Mouse (Mus musculus) brain, embryonic 18.5 days (tissue): Measurements from ENCODE around the gene Caln1.
"Not testable (repeated sequence)": the region's sequence is repeated elsewhere in the genome, so short reads cannot be mapped to it uniquely, and the experiment has no call there.

Experiments used
- DNase-seq: peaks from one replicate; pipeline ENCODE4 v3.0.0-alpha.2; 2012; ENCODE audit warnings: low read depth, low spot score

Gene Caln1

DNA sequence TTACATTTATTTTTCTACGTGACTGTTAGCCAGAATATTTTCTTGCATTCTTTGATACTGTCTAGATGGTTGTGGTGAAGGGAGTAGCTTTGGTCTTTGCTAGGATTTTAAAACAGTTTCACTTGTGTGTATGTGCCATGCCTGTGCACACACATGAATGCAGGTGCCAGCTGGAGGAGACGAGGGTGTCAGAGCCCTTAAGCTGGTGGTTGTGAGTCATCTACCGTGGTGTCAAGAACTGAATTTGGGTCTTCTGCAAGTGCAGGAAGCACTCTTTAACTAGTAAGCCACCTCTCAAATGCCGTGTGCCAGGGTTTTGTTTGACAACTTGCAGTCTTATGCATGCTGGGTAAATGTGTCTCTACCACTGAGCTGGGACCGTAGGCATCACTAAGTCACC is 178.2 kb downstream of the Caln1 start:
- DNase-seq: no peak

DNA sequence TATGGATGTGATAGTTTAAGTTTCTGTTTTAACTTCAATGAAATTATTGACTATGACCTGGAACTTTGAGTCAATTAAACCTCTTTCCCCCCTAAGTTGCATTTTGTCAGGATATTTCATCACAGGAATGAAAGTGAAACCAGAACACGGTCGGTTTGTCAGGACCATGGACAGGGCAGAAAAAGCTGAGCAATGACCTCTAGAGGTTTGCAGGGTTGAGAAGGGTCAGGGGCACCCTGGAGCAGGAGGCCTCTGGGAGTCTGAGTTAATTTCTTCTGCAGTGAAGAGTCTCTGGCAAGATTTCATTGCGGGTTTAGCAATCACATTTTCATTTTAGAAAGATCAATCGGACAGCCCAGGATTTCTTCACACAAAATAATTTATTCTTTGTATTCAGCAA is 184.7 kb downstream of the Caln1 start:
- no peak for DNase-seq

DNA sequence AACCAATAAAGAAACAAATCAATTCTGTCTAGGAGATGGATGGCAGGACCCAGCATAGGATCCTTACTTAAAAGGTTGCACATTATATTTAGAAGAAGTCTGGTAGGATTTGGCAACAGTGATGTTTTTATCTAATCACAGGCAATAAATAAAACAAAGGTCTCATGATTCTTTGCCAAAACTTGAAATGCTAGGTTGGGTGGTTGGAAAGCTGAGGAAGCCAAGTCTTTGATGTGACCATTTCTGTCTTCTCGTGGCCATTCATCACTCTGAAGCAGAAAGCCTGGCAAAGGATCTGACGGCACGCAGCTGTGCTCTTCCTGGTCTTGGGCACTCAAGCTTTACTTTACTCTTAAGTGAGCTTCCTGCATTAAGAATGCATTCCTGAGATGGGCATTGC is 193.9 kb downstream of the Caln1 start:
- DNase-seq: no peak

DNA sequence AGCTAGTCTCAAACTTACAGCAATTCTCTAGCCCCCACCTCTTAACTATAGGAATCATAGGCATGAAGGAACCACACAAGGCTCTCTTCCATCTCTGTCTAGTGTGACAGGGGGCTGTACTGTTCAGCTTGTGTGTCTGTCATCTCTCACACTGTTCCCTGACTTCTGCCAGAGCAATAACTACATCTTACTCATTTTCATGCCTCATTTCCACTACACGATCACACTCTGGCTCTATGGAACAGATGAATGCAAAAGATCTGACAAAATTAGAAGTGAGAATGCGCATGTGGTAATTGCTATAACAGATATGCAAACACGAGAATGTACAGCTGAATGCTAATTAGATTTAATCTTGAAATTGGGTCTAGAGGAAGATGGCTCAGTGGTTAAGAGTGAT is 196.7 kb downstream of the Caln1 start:
- peak; percentile 56 for DNase-seq

DNA sequence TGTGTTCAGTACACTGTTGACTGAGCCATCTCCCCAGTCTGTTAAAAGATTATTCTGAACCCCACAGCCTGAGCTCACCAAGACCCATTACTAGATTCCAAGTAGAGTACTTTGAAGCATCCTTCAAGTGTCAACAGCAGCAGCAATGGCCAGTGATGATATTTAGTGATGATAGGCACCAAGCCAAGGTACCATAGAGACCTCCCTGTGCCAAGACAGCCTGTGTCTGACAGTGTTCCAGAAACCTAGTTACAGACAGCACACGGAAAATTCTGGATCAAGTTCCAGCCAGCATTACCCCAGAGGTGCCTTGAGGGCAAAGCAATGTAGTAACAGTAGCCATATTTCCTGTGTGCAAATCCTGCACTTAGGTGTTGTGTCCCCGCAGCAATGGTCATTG is 208.3 kb downstream of the Caln1 start:
- no peak for DNase-seq

DNA sequence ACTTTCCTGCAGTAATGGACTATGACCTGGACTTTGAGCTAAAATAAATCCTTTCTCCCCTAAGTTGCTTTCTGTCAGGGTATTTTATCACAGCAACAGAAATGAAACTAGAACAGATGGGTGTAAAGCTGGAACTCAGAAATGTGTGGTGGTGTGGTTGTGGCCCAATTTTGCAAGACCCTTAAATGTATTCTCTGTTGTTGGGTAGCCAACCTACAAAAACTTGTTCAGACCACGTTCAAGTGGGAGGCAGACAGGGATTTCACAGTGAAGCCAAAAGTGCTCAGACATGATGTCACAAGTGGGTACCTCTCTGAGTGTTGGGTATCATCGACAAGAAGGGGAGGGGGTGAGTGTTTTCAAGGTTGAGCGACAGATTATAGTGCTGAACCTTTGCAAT is 214.8 kb downstream of the Caln1 start:
- no peak for DNase-seq

DNA sequence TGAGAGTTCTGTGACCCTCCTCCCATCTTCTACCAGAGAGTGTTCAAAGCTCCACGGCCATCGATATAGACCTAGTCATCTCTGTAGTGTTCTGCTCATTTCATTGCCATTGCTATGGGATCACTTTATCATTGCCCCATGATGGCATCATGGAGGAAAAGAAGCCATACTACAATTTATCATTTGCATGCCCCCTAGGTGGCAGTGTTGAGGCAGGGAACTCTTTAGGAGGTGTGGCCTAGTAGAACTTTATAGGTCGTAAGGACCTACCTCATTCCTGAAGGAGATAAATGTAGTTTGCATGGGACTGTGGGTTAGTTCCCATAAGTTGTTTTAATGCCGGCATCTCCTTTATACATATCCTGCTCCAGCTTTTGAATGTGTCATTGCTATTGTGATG is 217.0 kb downstream of the Caln1 start:
- DNase-seq: no peak

DNA sequence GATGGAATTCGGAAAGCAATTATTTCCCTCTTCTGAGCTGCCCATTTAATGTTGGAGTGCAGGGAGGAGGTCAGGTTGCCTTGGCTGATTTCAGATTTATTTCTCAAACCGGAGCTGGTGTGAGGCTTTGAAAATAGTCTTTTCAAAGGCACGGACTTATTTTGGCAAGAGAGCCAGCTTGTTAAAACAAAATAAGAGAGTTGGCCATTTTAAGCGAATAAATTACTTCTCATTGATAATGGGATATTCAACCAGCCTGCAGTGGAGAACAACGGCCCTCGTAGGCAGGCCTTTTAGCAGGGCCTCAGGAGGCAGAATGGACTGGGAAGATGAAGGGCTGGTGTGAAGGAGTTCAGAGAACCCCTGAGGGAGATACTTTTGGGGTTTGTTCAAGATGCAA is 227.3 kb downstream of the Caln1 start:
- DNase-seq: no peak

DNA sequence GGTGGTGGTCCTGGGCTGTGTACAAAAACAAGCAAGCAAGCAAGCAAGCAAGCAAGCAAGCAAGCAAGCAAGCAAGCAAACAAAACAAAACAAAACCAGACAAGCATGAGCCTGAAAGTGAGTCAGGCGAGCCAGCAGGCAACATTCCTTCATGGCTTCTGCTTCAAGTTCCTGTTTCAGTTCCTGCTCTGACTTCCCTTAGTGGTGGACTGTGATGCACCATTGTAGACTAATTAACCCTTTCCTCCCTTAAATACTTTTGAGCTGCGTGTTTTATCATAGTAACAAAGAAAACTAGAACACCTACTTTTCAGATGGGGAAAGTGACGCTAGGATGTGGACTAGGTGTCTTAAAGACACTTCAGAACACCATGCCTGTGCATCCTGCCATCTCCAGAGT is 244.4 kb downstream of the Caln1 start:
- DNase-seq: no peak

DNA sequence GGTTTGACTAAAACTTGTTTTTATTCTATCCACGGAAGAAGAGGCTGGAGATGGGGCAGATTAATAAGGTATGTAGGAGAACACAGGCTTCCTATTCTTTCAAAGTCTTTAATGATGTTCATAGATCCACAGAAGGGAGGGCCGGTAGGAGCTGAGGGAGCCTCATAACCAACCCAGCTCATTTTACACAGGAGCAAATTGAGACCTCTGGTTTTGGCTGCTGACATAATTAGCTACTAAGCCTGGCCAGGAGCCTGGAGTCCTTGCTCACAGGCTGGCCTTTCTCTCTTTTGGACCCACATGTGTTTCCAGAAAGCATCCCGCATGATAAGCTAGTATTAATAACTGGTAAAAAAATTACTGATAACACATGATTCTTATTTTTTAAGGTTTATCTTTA is 245.0 kb downstream of the Caln1 start:
- DNase-seq: no peak

DNA sequence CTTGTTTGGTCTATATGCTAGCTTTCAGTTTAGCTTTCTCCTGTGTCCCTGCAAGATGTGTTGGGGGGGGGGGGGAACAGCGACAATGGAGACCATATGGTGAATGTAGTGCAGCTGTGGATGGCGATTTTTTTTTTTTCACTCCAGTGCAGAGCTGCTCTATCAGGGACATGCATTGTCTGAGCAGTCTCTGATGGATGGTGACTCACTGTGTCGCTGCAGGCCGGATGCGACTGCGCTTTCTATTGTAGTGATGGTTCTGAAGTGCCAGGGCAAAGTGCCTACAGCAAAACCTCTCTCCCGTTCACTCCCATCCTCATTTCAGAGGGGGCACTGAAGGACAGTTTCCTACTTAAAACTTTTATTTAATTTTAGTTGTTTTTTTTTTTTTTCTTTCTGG is 250.8 kb downstream of the Caln1 start:
- no peak for DNase-seq

DNA sequence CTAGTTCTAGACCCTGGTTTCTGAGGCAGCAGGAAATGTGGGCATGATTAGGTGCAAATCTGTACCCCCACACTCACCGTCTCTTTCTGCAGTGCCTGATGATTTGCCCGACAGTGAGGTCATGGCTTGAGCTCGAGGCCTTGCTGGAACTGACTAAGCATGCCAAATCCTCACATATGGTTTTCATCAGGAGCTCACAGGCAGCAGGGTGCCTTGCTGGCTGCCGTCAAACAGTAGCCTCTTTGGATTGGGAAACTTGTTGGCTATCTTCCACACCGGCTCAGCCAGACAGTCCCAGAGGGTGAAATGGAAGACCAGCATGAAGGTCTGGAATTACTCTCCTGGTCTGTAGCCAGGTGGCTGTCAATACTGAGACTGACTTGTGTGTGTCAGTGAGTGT is 254.0 kb downstream of the Caln1 start:
- DNase-seq: peak; percentile 60

DNA sequence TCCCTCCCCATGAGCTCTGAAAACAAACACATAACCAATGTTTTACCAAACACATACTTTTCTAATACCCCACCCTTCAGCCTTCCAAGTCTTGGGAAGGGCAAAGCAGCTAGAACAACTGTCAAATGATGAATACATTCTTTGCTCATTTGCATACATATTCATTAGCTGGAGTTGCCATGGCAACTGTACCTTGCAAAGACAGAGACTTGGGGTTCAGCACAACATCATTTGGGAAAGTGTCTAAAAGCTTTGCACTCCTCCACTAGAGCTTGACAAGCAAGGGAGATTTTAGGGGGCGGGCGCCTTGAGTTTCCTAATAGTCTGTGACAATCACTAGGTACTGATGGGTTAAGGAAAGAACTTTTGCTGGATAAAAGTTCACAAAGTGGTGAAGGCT is 258.5 kb downstream of the Caln1 start:
- DNase-seq: peak; percentile 43

DNA sequence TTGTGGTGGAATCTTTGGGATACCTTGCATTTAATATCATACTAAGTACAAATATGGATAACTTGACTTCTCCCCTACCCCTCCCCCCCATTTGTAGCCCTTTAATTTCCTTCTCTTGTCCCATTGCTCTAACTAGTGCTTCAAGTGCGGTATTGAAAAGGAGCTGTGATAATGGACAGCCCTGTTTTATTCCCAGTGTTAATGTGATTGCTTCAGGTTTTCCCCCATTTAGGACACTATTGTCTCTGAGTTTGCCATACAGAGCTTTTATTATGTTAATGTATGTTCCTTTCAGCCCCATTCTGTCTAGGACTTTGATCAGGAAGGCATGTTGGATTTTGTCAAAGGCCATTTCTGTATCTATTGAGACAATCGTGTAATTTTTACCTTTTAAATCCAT is 266.1 kb downstream of the Caln1 start:
- no peak for DNase-seq

DNA sequence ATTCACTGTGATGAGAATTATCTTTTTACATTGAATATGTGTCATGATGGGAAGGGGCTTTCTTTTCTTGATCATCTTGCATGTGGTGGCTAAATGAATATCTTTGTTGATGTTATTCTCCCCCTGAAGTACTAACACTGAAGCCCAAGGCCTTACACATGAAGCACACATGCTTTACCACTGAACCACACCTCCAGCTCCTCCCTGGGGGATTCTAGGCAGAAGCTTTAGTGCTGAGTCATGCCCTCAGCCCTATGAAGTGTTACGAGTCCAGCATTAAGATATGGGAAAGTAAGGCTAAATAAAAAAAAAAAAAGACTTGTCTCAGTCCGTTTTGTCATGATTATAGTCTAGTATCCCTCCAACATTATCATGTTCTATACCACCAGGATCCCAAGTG is 272.6 kb downstream of the Caln1 start:
- no peak for DNase-seq

DNA sequence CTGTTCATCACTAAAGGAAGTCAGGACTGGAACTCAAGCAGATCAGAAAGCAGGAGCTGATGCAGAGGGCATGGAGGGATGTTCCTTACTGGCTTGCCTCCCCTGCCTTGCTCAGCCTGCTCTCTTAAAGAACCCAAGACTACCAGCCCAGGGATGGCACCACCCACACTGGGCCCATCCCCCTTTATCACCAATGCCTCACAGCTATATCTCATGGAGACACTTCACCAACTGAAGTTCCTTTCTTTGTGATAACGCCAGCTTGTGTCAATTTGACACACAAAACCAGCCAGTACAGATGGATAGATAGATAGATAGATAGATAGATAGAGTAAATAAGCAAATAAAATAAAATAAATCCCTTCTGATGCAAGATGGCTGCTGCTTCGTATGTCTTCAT is 276.9 kb downstream of the Caln1 start:
- DNase-seq: not testable (repeated sequence)

DNA sequence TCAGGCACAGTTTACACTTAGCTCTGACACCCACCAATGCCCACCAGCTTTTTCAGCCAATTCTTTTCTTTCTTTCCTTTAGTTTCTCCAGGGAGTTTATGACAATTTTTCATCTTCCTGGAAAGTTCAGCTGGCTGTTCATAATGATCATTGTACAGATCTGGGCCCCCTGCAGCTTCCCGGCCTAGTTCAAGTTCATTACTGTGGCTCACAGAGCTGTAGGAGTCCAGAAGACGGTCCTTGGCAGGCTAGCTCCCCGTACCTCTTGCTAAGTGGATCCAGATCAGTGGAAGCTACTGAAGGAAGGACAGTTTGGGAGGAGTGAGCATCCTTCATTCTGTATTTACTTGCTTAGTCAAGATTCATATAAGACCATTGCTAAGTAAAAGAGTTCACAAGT is 288.9 kb downstream of the Caln1 start:
- DNase-seq: no peak

DNA sequence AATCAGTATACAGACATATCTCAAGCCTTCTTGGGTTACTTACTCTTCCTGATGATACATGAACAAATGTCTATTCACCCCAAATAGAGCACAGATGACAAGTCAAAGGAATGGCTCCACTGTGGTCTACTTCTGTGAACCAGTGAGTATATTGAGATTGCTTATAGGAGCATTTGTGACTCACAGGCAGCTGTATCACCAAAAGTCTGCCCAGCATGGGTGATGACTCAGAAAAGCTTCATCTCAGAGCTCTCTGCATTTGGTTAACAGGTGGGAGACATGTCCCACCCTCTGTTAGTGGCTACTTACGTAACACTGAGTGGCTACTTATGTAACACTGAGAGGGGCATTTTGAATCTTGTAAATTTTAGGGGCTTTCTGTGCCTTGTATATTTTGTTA is 296.8 kb downstream of the Caln1 start:
- DNase-seq: no peak

DNA sequence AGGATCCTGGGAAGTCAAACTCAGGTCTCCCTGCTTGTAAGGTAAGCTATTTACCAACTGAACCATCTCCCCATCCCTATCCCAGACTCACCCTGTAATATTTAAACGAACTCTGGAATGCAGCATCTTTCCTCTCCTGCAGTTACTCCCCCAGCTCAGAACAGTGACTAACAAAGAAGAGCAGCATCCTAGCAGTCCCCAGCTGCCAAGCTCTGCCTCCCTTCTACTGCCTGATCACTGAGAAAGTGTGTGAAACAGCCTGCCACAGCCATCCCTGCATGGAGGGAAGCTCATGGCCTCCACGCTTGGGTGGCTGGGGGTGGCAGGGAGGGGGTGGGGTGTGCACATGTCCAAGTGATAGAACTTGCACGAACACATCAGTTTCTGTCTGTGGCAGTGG is 303.3 kb downstream of the Caln1 start:
- DNase-seq: no peak

DNA sequence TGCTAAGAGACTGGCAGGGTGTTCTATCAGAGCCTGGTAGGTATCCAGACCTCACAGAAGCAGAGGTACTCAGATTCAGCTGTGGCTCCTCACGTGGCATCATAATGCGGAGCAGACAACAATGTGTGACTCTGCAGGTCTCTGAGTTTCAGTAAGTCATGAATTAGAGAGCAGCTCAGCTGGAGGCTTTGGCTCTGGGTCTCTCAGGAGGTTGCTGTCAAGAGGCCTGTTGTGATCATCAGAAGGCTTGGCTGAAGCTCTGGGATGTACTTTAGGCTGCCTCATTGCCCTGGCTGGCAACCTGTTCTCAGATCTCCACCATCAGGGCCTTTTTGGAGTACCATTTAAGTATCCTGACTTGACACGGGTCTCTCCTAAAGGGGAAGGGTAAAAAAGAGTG is 303.8 kb downstream of the Caln1 start:
- no peak for DNase-seq

DNA sequence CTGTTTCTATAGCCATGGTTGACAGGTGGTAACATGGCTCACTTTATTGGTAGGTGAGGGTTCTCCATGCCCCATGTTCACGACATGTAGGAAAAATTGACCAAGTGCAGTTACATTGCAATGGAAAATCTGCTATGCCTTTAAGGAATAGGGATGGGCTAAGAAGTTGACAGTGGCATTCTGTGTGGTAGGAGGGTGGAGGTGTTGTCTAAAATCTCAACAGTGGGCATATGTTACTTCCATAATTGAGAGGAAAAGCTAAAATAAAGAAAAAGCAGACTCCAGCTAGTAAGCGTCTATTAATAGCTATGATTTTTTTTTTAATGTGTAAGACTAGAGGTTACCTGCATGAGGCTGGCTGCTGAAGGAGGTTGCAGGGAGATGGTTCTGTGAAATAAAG is 308.6 kb downstream of the Caln1 start:
- no peak for DNase-seq

DNA sequence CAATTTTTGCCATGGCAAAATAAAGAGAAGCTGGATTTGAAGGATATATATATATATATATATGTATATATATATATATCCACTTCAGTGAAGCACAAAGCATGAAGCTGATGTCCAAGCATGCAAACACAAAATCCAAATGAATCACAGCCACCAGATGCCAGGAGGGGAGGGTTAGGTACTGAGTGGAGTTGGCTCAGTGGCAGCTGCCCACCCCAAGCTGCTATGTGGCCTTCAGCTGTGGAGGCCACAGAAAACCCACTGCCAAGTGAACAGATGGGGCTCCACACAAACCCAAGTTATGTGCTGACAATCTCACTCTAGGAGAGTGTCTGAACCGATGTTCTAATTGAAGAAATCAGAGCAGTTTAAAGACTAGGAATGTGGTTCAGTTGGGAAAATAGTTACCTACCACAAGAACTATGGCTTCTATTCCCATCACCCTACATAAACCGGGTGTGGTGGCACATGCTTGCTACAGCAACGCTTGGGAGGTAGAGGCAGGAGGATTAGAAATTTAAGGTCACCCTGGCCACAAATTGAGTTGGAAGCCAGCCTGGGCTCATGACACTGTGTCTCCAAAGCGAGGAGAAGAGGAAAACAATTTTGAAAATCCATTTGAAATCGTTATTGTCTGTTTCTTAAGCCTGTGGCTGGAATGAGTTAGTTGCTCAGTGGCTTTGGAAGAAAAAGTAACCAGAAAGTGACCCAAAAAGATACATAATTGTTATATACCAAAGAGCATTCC is 316.8 kb downstream of the Caln1 start:
- no peak for DNase-seq

DNA sequence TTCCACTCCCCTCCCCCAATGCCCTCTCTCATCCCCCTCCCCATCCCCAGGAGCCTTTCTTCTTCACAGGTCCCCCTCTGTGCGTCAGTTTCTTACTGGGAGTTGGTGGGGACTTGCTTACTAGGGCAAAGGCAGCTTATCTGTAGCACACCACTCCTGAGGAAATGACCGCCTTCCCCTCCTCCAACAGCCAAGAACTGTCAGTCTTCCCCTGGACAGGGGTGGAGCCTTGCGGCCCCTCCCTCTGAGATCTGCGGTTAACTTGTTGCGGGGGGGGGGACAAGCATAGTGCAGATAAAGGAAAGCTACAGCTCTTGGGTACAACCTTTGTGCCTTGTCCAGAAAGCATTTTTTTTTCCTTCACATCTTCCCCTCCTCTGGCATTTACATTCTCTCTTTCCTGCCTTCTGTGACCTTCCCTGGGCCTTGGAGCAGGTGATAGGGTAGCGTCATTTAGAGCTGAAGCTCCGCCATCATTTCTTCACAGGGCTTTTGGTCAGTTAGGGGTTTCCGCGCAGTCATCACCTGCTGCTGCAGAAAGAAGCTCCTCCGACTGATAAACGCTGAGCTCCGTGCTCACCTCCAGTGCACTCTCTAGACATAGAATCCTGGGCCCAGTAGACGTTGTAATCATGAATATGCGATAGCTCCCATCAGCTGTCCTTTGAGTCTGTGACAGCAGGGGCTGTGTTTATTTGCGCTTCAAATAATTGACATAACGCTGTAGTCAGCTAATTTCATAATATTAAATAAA is 319.3 kb downstream of the Caln1 start:
- DNase-seq: no peak

DNA sequence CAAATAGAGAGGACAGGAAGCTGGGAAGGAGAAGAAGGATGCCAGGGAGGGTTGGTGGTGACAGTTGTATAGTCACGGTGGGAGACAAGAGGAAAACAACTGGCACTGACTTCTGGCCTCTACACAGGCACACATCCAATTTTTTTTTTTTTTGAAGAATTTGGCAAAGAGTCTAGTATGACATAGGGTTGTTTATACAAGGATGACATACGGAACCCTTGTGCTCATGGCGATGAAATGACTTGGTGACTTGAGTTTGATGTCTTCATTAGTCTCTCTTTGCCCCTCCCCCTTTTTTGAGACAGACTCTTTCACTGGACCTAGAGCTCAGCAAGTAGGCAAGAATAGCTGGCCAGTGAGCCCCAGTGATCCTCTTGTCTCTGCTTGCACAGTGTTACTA is 322.1 kb downstream of the Caln1 start:
- DNase-seq: no peak
